Comparison of ENCODE assay signal across 12 mouse cellular contexts in the genomic region with DNA sequence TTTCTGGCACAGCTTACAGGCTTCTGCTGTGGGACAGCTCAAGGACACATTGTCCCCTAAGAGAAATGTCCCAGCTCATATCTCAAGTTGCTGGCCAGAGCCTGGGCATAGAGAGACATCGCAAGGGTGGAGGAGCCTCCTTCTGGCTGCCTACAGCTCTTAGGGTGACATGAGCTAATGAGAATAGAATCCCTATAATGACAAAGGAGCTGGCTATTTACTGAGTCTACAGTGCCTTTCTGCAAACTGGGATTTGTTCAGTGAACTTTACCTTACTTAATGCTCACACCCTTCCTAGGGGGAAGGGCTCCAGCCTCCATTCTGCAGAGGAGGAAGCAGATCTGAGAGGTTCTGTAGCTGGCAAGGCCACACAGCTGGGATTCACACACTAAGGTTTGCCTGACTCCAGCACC. TPM values are rescaled to one million over a fixed set of nuclear protein-coding genes. Genes with fewer than 3 reads are reported as not detected.
DNase-seq lines count a peak whose midpoint lies in the region; ATAC-seq lines count a peak whose summit lies in the region.
"Had no signal": no experiment of that assay in that cellular context is flagged by ENCODE, and none has a peak within 500 bp of the region (broad histone marks: within the 10 kb centered on the region; RNA-seq: fewer than 3 reads in every experiment).

No protein-coding gene starts in this region.

- WGBS in lung, embryonic 15.5 days: 31% methylated on average over 1 of the region's 1 CpGs
- 55% methylated on average over 1 of the region's 1 CpGs for WGBS in stomach, embryonic 16.5 days

- DNase-seq in gastrocnemius, adult 18-20 months (ENCODE audit: low spot score): peak; percentile 64
- DNase-seq in gastrocnemius, postnatal 10 days: no peak
- DNase-seq in lung, adult 18-20 months: no peak
- peak; percentile 31 to 40 for DNase-seq in heart, postnatal 10 days
- DNase-seq in right cerebral cortex, postnatal 36 days (ENCODE audit: low spot score in 2 of 2): no peak
- DNase-seq: cerebellum, adult 11-12 months had no signal

- peaks cover 34% of the 10 kb centered on the region for H3K4me1 ChIP-seq in lung, embryonic 15.5 days
- peaks cover 19% of the 10 kb centered on the region for H3K4me1 ChIP-seq in stomach, embryonic 16.5 days (ENCODE audit: control insufficient read depth, insufficient read depth, low read length)
- H3K4me1 ChIP-seq: forebrain, embryonic 13.5 days; midbrain, embryonic 10.5 days had no signal

- H3K27me3 ChIP-seq in lung, embryonic 15.5 days: no peaks in the 10 kb centered on the region
- no peaks in the 10 kb centered on the region for H3K27me3 ChIP-seq in stomach, embryonic 16.5 days (ENCODE audit: control insufficient read depth, insufficient read depth, low read length)
- H3K27me3 ChIP-seq: forebrain, embryonic 13.5 days had no signal

- H3K9ac ChIP-seq in lung, embryonic 15.5 days: no peak overlapping the region
- H3K9ac ChIP-seq in stomach, embryonic 16.5 days (ENCODE audit: low read length): no peak overlapping the region
- H3K9ac ChIP-seq: forebrain, embryonic 13.5 days had no signal

- intact Hi-C loops in heart, postnatal 10 days (cut with DNase I): no loop called here

- ATAC-seq in lung, embryonic 15.5 days (ENCODE audit: borderline replicate concordance, extremely low read depth, low FRiP score, low TSS enrichment): peak; percentile 78
- ATAC-seq in stomach, embryonic 16.5 days (ENCODE audit: insufficient read depth, low FRiP score): peak; percentile 86; the same call in 1 of the 2 replicates
- no peak for ATAC-seq in megakaryocyte progenitor cell, adult 5-6 weeks (replicated peaks; ENCODE audit: poor library complexity)
- ATAC-seq: forebrain, embryonic 13.5 days had no signal

- no peaks in the 10 kb centered on the region for H3K9me3 ChIP-seq in lung, embryonic 15.5 days
- H3K9me3 ChIP-seq in stomach, embryonic 16.5 days (replicated peaks; ENCODE audit: control insufficient read depth, low read length): no peaks in the 10 kb centered on the region; the same call in 1 of the 2 replicates
- H3K9me3 ChIP-seq: forebrain, embryonic 13.5 days; midbrain, embryonic 10.5 days had no signal

- no peak overlapping the region for H3K4me2 ChIP-seq in lung, embryonic 15.5 days
- peak overlapping the region; percentile 12; the same call in 1 of the 2 replicates for H3K4me2 ChIP-seq in stomach, embryonic 16.5 days (ENCODE audit: low read depth, low read length)
- H3K4me2 ChIP-seq: forebrain, embryonic 13.5 days; liver, embryonic 11.5 days had no signal

- H3K36me3 ChIP-seq in lung, embryonic 15.5 days: no peaks in the 10 kb centered on the region
- H3K36me3 ChIP-seq in stomach, embryonic 16.5 days (ENCODE audit: control insufficient read depth, insufficient read depth, low read length): no peaks in the 10 kb centered on the region
- H3K36me3 ChIP-seq: midbrain, embryonic 10.5 days had no signal

- H3K27ac ChIP-seq in lung, embryonic 15.5 days: peak overlapping the region; percentile 65
- peak overlapping the region; percentile 84 for H3K27ac ChIP-seq in stomach, embryonic 16.5 days (ENCODE audit: low read length)
- H3K27ac ChIP-seq: forebrain, embryonic 13.5 days; midbrain, embryonic 10.5 days had no signal

- H3K4me3 ChIP-seq in lung, embryonic 15.5 days: no peak overlapping the region
- no peak overlapping the region for H3K4me3 ChIP-seq in stomach, embryonic 16.5 days (replicated peaks; ENCODE audit: low read length)
- H3K4me3 ChIP-seq: forebrain, embryonic 13.5 days; midbrain, embryonic 10.5 days had no signal

RNA-seq across cellular contexts. Expression of a gene that starts 41.4 kb away (rescaled TPM):
- total RNA-seq in gastrocnemius, adult 18-20 months (2021): over 10,000 TPM; 24,162 to 25,960 TPM
- total RNA-seq in gastrocnemius, postnatal 10 days (2021): over 10,000 TPM; 16,629 to 18,397 TPM
- 747 and 774 TPM in 2 replicates for polyA plus RNA-seq in lung, embryonic 15.5 days (2015; fragmentation: Nextera tagmentation; extraction: Ambion mirVana)
- 1,000 to 10,000 TPM; 9,258 to 9,439 TPM for total RNA-seq in heart, postnatal 10 days (2021)
- 1,286 and 1,473 TPM in 2 replicates for polyA plus RNA-seq in stomach, embryonic 16.5 days (2015; fragmentation: Nextera tagmentation; extraction: Ambion mirVana)
- total RNA-seq in megakaryocyte progenitor cell, adult 5-6 weeks (2015): 33.1 and 43.8 TPM in 2 replicates
- 47.0 and 50.4 TPM in 2 replicates for total RNA-seq in megakaryocyte progenitor cell, adult 5-6 weeks (2017)

Comparison
In these comparisons a context has a peak if more than half of its experiments do, and no peak if none do; other contexts are left out.
1. DNase-seq: peak in gastrocnemius, adult 18-20 months (single experiment) and heart, postnatal 10 days (2 of 2); none in gastrocnemius, postnatal 10 days (single experiment), lung, adult 18-20 months (0 of 2) and right cerebral cortex, postnatal 36 days (0 of 2).
2. RNA of a gene that starts 41.4 kb away (total RNA-seq): 24,162 to 25,960 TPM in gastrocnemius, adult 18-20 months, 16,629 to 18,397 TPM in gastrocnemius, postnatal 10 days and 9,258 to 9,439 TPM in heart, postnatal 10 days; 33.1 to 50.4 TPM in megakaryocyte progenitor cell, adult 5-6 weeks; every median in the first group is over 100 times any median in the second.